Mouse (Mus musculus): ENCODE data around the gene Ceacam19. TPM values are rescaled to one million over a fixed set of nuclear protein-coding genes. Genes with fewer than 3 reads are reported as not detected.

Gene Ceacam19
- polyA plus RNA-seq, 1 experiment = not detected

DNA sequence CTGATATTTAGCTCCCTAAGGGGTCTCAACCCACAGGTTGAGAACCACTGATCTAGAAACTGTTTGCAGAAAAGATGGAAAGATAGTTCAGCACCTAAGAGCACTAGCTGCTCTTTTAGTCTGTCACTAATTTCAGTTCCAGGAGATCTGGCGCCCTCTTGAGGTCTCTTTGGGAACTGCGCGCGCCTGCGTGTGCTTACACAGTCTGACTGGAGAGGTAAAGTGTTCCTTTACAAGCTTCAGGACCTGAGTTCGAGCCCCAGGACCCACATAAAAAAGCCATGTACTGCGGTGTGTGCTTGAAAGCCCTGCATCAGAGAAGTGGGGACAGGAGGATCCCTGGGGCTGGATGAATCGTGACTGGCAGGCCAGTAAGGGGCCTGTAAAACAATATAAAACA is 2.1 kb upstream of the Ceacam19 start:
- Histone ChIP-seq H3K4me3 (replicated peaks) (no peak overlapping the region), H3K9me3 (no peaks in the 10 kb centered on the region), H3K4me1 (no peaks in the 10 kb centered on the region), H3K27me3 (replicated peaks) (peaks cover 22% of the 10 kb centered on the region), H3K36me3 (replicated peaks; ENCODE audit: low read length) (no peaks in the 10 kb centered on the region)
- TF ChIP-seq GATA1 (IDR thresholded peaks at IDR 0.05; ENCODE audit: borderline replicate concordance, low read length) (no peak), FLI1 (IDR thresholded peaks at IDR 0.05; ENCODE audit: low read length) (no peak)

DNA sequence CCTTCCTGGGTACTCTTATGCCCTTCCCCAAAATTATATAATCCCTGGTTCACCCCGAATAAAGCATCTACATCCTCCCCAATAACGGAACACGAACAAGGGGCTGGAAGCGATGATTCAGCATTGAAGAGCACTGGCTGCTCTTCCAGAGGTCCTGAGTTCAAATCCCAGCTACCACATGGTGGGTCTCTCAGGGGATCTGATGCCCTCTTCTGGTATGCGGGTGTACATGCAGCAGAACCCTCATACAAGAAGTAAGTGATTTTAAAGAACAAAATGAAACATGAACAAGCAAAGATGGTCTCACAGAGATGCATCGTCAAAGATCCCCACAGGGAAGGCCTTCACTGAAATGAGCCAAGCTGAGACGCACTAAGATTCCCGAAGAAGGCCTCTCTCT is 7.0 kb downstream of the Ceacam19 start:
- Histone ChIP-seq H3K4me1 (peaks cover 27% of the 10 kb centered on the region), H3K27me3 (replicated peaks) (peaks cover 24% of the 10 kb centered on the region), H3K9me3 (no peaks in the 10 kb centered on the region), H3K4me3 (replicated peaks) (no peak overlapping the region), H3K36me3 (replicated peaks; ENCODE audit: low read length) (no peaks in the 10 kb centered on the region)
- TF ChIP-seq GATA1 (IDR thresholded peaks at IDR 0.05; ENCODE audit: borderline replicate concordance, low read length) = no peak
- no peak for TF ChIP-seq FLI1 (IDR thresholded peaks at IDR 0.05; ENCODE audit: low read length)

DNA sequence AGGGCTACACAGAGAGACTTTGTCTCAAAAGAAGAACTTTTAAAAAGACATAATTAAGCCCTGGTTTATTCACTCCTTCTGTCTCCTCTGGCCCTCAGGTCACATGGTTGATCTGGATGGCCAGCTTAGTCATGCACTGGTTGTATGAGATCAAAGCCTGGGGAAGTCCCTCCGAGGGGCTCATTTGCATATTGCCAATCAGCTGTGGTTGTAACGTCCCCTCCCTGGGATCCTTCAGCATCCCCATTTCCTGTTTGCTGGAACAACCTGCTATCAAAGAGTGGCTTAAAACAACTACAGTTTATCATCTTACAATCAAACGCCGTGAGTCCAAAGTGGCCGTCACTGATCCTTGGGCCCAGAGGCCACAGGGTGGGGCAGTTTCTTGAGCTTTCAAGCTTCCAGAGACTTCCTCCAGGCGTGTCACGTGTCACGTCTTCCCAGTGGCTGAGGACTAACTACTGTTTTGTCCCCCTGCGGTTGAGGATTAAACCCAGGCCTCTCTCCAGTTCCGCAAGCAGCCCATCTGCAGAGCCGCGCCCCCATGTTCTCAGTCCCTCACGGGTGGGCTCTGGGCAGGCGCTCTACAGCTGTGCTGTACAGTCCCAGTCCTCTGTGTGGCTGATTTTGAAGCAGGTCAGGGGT is 10.9 kb downstream of the Ceacam19 start:
- Histone ChIP-seq H3K27me3 (replicated peaks) (peaks cover 11% of the 10 kb centered on the region), H3K9me3 (no peaks in the 10 kb centered on the region), H3K4me3 (replicated peaks) (no peak overlapping the region), H3K36me3 (replicated peaks; ENCODE audit: low read length) (no peaks in the 10 kb centered on the region), H3K4me1 (peaks cover 40% of the 10 kb centered on the region)
- TF ChIP-seq GATA1 (IDR thresholded peaks at IDR 0.05; ENCODE audit: borderline replicate concordance, low read length) = no peak
- no peak for TF ChIP-seq FLI1 (IDR thresholded peaks at IDR 0.05; ENCODE audit: low read length)

DNA sequence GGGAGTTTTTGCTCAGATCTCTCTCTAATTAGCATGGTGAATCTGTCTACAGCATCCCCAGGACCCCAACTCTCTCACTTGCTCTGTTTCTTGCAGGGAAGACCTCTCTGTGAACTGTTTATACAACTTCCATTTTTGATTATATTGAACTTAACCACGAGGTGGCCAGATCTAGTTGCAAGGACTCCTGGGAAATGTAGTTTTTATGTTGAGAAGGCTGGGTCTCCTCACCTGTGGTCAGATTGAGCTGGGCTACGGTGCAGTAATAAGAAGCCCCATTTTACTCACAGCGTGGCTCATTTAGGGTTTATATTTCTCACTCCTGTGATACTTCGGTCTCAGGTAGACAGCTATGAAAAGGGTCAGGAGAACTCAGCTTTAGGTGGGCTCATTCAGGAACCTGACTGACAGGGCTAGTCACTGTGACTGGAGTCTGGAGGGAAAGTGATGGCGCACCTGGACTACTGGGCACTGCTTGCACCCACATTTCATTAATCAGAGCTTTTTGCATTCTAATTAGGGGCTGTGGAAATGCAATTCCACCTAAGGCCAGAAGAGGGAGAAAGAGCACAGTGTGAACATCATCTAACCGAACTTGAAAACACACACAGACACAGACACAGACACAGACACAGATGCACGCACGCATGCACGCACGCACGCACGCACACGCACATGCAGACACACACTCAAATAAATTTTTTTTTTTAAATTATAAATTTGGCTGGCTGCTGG is 11.7 kb downstream of the Ceacam19 start:
- no peak overlapping the region for H3K4me3 ChIP-seq (replicated peaks)
- peaks cover 4% of the 10 kb centered on the region for H3K27me3 ChIP-seq (replicated peaks)
- H3K36me3 ChIP-seq (replicated peaks; ENCODE audit: low read length) = no peaks in the 10 kb centered on the region
- peaks cover 48% of the 10 kb centered on the region for H3K4me1 ChIP-seq
- no peaks in the 10 kb centered on the region for H3K9me3 ChIP-seq
- TF ChIP-seq GATA1 (IDR thresholded peaks at IDR 0.05; ENCODE audit: borderline replicate concordance, low read length) = no peak

DNA sequence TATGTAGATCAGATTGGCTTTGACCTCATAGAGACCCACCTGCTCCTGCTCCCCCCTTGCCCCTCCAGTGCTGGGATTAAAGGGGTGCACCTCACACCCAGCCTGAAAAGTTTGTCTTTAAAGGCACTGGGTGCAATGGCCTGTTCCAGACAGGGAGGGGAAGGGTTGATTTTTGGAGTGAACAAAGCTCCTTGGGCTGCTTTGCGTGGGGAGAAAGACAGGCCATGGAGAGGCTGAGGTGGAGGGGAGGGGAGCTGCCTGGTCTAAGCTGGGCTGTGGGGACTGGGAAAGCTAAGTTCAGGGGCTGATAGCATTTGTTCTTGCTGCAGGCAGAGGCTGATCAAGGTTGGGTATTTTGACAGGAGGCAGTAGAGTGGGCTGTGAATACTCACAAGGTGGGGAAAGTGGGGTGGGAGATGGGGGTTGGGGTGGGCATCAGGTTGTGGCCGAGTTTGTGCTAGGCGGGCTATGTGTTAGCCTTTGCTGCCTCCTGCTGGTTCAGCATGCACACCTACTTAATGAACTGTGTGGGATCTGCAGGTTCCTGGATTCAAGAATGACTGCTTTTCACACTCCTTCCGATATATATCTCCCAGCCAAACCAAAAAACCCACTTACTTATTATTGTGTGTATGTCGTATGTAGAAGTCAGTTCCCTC is 15.7 kb downstream of the Ceacam19 start:
- Histone ChIP-seq H3K36me3 (replicated peaks; ENCODE audit: low read length) (no peaks in the 10 kb centered on the region), H3K27me3 (replicated peaks) (no peaks in the 10 kb centered on the region), H3K4me1 (peaks cover 50% of the 10 kb centered on the region), H3K4me3 (replicated peaks) (peak overlapping the region; percentile 83), H3K9me3 (no peaks in the 10 kb centered on the region)
- TF ChIP-seq FLI1 (IDR thresholded peaks at IDR 0.05; ENCODE audit: low read length) (no peak), GATA1 (IDR thresholded peaks at IDR 0.05; ENCODE audit: borderline replicate concordance, low read length) (no peak)

DNA sequence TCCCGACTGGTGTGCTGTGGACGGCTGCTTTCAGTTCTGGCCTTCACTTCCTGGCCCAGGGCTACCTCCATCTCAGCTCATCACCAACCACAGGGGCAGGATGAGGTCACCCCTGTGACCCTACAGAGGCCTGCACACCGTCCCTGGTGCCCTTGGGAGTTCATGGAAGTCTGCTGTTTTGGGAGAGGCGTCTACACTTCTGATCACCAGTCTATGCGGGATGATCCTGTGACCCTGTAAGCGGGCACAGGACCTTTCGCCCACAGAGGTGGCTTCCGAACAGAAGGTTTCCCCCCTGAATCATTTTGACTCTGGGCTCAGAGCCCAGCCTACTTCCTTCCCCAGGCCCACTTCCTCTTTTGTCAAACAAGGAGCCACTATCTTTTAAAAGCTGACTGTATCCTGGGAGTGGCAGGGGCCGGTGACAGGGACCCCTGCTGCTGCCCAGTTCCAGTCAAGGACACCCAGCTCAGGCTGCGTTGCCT is 16.6 kb downstream of the Ceacam19 start:
- Histone ChIP-seq H3K36me3 (replicated peaks; ENCODE audit: low read length) (no peaks in the 10 kb centered on the region), H3K27me3 (replicated peaks) (no peaks in the 10 kb centered on the region), H3K9me3 (no peaks in the 10 kb centered on the region), H3K4me1 (peaks cover 46% of the 10 kb centered on the region), H3K4me3 (replicated peaks) (peak overlapping the region; percentile 83)
- TF ChIP-seq GATA1 (IDR thresholded peaks at IDR 0.05; ENCODE audit: borderline replicate concordance, low read length) (no peak), FLI1 (IDR thresholded peaks at IDR 0.05; ENCODE audit: low read length) (no peak)

DNA sequence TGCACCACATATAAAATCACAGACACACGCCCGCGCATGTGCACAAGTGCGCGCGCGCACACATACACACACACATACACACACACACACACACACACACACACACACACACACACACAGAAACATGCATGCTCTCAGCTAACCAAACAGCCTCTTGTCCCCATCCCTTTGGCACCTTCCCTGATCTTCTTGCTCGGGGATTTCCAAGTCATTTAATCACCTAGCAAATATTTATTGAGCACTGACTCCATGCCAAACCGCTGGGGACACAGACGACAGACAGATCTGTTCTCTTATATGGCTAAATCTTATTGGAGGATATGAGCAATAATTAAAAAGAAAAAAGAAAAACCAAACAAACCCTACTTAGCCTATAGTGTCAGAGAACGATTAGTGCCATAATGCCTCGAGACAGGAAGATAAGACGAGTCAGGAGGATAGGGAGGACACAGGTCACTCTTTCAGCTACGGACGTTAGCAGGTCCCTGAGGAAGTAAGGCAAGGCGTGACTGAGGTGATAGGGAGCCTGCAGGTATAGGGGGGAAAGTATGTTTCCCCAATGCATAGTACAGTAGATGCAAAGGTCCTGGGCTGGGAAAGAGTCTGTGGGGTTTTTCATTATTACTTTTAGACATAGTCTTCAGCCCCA is 19.9 kb downstream of the Ceacam19 start:
- Histone ChIP-seq H3K9me3 (no peaks in the 10 kb centered on the region), H3K4me1 (peaks cover 50% of the 10 kb centered on the region), H3K27me3 (replicated peaks) (peaks cover 16% of the 10 kb centered on the region), H3K36me3 (replicated peaks; ENCODE audit: low read length) (no peaks in the 10 kb centered on the region), H3K4me3 (replicated peaks) (no peak overlapping the region)
- TF ChIP-seq FLI1 (IDR thresholded peaks at IDR 0.05; ENCODE audit: low read length) (no peak), GATA1 (IDR thresholded peaks at IDR 0.05; ENCODE audit: borderline replicate concordance, low read length) (no peak)

DNA sequence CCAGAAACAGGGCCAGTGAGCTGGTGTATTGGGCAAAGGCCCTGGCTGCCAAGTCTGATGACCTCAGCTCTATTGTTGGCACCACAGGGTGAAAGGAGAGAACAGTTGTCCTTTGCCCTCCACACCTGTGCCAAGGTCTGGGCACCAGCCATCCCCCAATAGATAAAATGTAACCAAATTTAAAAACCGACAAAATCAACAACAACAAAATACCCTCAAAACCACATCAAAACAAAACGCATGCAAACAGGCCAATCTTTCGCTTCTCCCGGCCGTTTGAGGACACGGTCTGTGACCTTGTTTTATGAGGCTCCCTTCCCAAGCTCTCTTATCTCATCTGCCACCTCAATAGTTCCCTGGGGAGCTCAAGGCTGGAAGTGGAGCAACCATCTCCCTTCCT is 21.3 kb downstream of the Ceacam19 start:
- peaks cover 16% of the 10 kb centered on the region for H3K27me3 ChIP-seq (replicated peaks)
- no peaks in the 10 kb centered on the region for H3K9me3 ChIP-seq
- H3K36me3 ChIP-seq (replicated peaks; ENCODE audit: low read length) = no peaks in the 10 kb centered on the region
- no peak for TF ChIP-seq GATA1 (IDR thresholded peaks at IDR 0.05; ENCODE audit: borderline replicate concordance, low read length)
- TF ChIP-seq FLI1 (IDR thresholded peaks at IDR 0.05; ENCODE audit: low read length) = no peak
- H3K4me1 ChIP-seq = peaks cover 39% of the 10 kb centered on the region
- H3K4me3 ChIP-seq (replicated peaks) = no peak overlapping the region

DNA sequence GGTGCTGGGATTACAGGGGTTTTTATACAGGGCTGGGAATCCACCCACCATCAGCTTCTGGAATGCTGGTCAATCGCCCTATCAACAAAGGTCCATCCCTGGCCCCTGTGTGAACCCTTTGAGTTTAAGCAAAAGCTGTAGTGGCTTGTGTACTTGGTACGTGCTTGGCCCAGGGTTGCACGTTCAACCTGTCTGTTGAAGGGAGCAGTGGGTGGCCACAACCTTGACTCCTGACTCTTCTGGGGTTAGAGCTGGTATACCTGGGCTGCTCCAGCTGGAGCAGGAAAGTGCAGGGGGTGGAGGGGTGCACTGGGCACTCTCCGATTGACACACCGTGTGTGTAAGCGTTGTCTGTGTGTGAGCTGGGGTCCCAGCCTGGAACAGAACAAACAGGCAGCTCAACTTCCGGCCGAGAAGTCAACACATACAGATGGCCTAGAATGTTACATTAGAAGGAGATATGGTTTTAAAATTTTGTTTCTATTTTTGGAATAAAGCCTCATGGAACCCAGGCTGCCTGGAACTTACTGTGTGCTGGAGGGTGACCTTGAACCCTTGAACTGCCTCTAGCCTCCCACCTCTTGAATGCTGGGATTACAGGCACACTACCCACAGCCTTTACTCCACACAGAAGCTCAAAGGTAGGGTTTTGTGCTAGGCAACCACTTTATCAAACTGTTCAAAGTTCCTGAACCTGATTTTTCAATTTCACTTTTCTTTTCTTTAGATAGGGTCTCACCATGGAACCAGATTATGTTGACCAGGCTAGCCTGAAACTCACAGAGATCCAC is 22.3 kb downstream of the Ceacam19 start:
- no peak overlapping the region for H3K4me3 ChIP-seq (replicated peaks)
- TF ChIP-seq GATA1 (IDR thresholded peaks at IDR 0.05; ENCODE audit: borderline replicate concordance, low read length) = no peak
- H3K27me3 ChIP-seq (replicated peaks) = peaks cover 21% of the 10 kb centered on the region
- no peaks in the 10 kb centered on the region for H3K36me3 ChIP-seq (replicated peaks; ENCODE audit: low read length)
- H3K4me1 ChIP-seq = peaks cover 29% of the 10 kb centered on the region
- no peaks in the 10 kb centered on the region for H3K9me3 ChIP-seq

Measured in megakaryocyte, embryonic 14.5 days (primary cell).